Mouse (Mus musculus): ENCODE measurements at regions not wholly inside any gene's neighbourhood (a gene's known extent, or its start where the extent isn't known, plus 50 kb on each side); places are given as distances from the start of the nearest gene placed in this dataset.

GRCm38 (mm10) chr14:110276192-110276591 lies 478.8 kb downstream of the Slitrk6 start:
- H3K9me3 ChIP-seq (ENCODE audit: low read length) = peaks cover 8% of the 10 kb centered on the region
- no peak overlapping the region for H3K4me3 ChIP-seq (replicated peaks; ENCODE audit: low read length)
- no peaks in the 10 kb centered on the region for H3K27me3 ChIP-seq (ENCODE audit: insufficient read depth, low read length)
- H3K36me3 ChIP-seq (ENCODE audit: insufficient read depth, low read length) = no peaks in the 10 kb centered on the region
- no peak for TF ChIP-seq POU5F1 (IDR thresholded peaks at IDR 0.05; ENCODE audit: borderline replicate concordance, low read length)
- TF ChIP-seq NANOG (IDR thresholded peaks at IDR 0.05; ENCODE audit: borderline replicate concordance, low read length) = no peak
- TF ChIP-seq CTCF (conservative IDR thresholded peaks at IDR 0.05; ENCODE audit: low read length) = no peak
- no peaks in the 10 kb centered on the region for H3K4me1 ChIP-seq (replicated peaks; ENCODE audit: low read depth, low read length)

- Histone ChIP-seq H3K27me3 (ENCODE audit: insufficient read depth, low read length) (no peaks in the 10 kb centered on the region), H3K9me3 (ENCODE audit: low read length) (no peaks in the 10 kb centered on the region), H3K36me3 (ENCODE audit: insufficient read depth, low read length) (no peaks in the 10 kb centered on the region), H3K4me1 (replicated peaks; ENCODE audit: low read depth, low read length) (no peaks in the 10 kb centered on the region), H3K4me3 (replicated peaks; ENCODE audit: low read length) (no peak overlapping the region)
- TF ChIP-seq CTCF (conservative IDR thresholded peaks at IDR 0.05; ENCODE audit: low read length) (no peak), NANOG (IDR thresholded peaks at IDR 0.05; ENCODE audit: borderline replicate concordance, low read length) (no peak), POU5F1 (IDR thresholded peaks at IDR 0.05; ENCODE audit: borderline replicate concordance, low read length) (no peak)
These were observed 483.7 kb downstream of the Slitrk6 start for GRCm38 (mm10) chr14:110271270-110271669.

GRCm38 (mm10) chr14:110244466-110244865 lies 510.5 kb downstream of the Slitrk6 start:
- Histone ChIP-seq H3K36me3 (ENCODE audit: insufficient read depth, low read length) (no peaks in the 10 kb centered on the region), H3K27me3 (ENCODE audit: insufficient read depth, low read length) (no peaks in the 10 kb centered on the region), H3K4me3 (replicated peaks; ENCODE audit: low read length) (no peak overlapping the region), H3K4me1 (replicated peaks; ENCODE audit: low read depth, low read length) (no peaks in the 10 kb centered on the region), H3K9me3 (ENCODE audit: low read length) (no peaks in the 10 kb centered on the region)
- TF ChIP-seq CTCF (conservative IDR thresholded peaks at IDR 0.05; ENCODE audit: low read length) = no peak
- TF ChIP-seq POU5F1 (IDR thresholded peaks at IDR 0.05; ENCODE audit: borderline replicate concordance, low read length) = no peak
- TF ChIP-seq NANOG (IDR thresholded peaks at IDR 0.05; ENCODE audit: borderline replicate concordance, low read length) = no peak

- TF ChIP-seq NANOG (IDR thresholded peaks at IDR 0.05; ENCODE audit: borderline replicate concordance, low read length) (no peak), CTCF (conservative IDR thresholded peaks at IDR 0.05; ENCODE audit: low read length) (no peak), POU5F1 (IDR thresholded peaks at IDR 0.05; ENCODE audit: borderline replicate concordance, low read length) (no peak)
These were observed 511.4 kb downstream of the Slitrk6 start for GRCm38 (mm10) chr14:110243549-110243948.

GRCm38 (mm10) chr14:110238800-110239199 lies 516.1 kb downstream of the Slitrk6 start:
- H3K36me3 ChIP-seq (ENCODE audit: insufficient read depth, low read length) = no peaks in the 10 kb centered on the region
- H3K4me3 ChIP-seq (replicated peaks; ENCODE audit: low read length) = no peak overlapping the region
- no peak; the same call in 1 of the 2 replicates for TF ChIP-seq NANOG (IDR thresholded peaks at IDR 0.05; ENCODE audit: borderline replicate concordance, low read length)
- TF ChIP-seq CTCF (conservative IDR thresholded peaks at IDR 0.05; ENCODE audit: low read length) = no peak
- no peak for TF ChIP-seq POU5F1 (IDR thresholded peaks at IDR 0.05; ENCODE audit: borderline replicate concordance, low read length)
- no peaks in the 10 kb centered on the region for H3K4me1 ChIP-seq (replicated peaks; ENCODE audit: low read depth, low read length)
- H3K27me3 ChIP-seq (ENCODE audit: insufficient read depth, low read length) = no peaks in the 10 kb centered on the region
- no peaks in the 10 kb centered on the region for H3K9me3 ChIP-seq (ENCODE audit: low read length)

More at GRCm38 (mm10) chr14:110243549-110243948, 511.4 kb downstream of the Slitrk6 start:
- no peaks in the 10 kb centered on the region for H3K9me3 ChIP-seq (ENCODE audit: low read length)
- H3K36me3 ChIP-seq (ENCODE audit: insufficient read depth, low read length) = no peaks in the 10 kb centered on the region
- H3K27me3 ChIP-seq (ENCODE audit: insufficient read depth, low read length) = no peaks in the 10 kb centered on the region
- H3K4me3 ChIP-seq (replicated peaks; ENCODE audit: low read length) = no peak overlapping the region
- no peaks in the 10 kb centered on the region for H3K4me1 ChIP-seq (replicated peaks; ENCODE audit: low read depth, low read length)

GRCm38 (mm10) chr14:110224678-110225446 lies 530.1 kb downstream of the Slitrk6 start:
- Histone ChIP-seq H3K4me1 (replicated peaks; ENCODE audit: low read depth, low read length) (no peaks in the 10 kb centered on the region), H3K9me3 (ENCODE audit: low read length) (no peaks in the 10 kb centered on the region), H3K4me3 (replicated peaks; ENCODE audit: low read length) (no peak overlapping the region), H3K27me3 (ENCODE audit: insufficient read depth, low read length) (no peaks in the 10 kb centered on the region), H3K36me3 (ENCODE audit: insufficient read depth, low read length) (no peaks in the 10 kb centered on the region)
- TF ChIP-seq NANOG (IDR thresholded peaks at IDR 0.05; ENCODE audit: borderline replicate concordance, low read length) (no peak), CTCF (conservative IDR thresholded peaks at IDR 0.05; ENCODE audit: low read length) (no peak), POU5F1 (IDR thresholded peaks at IDR 0.05; ENCODE audit: borderline replicate concordance, low read length) (no peak)

GRCm38 (mm10) chr14:110190987-110191607 lies 563.9 kb downstream of the Slitrk6 start:
- TF ChIP-seq NANOG (IDR thresholded peaks at IDR 0.05; ENCODE audit: borderline replicate concordance, low read length) (no peak), POU5F1 (IDR thresholded peaks at IDR 0.05; ENCODE audit: borderline replicate concordance, low read length) (no peak), CTCF (conservative IDR thresholded peaks at IDR 0.05; ENCODE audit: low read length) (no peak)
- no peaks in the 10 kb centered on the region for H3K27me3 ChIP-seq (ENCODE audit: insufficient read depth, low read length)
- no peaks in the 10 kb centered on the region for H3K4me1 ChIP-seq (replicated peaks; ENCODE audit: low read depth, low read length)
- no peaks in the 10 kb centered on the region for H3K9me3 ChIP-seq (ENCODE audit: low read length)
- H3K36me3 ChIP-seq (ENCODE audit: insufficient read depth, low read length) = no peaks in the 10 kb centered on the region
- H3K4me3 ChIP-seq (replicated peaks; ENCODE audit: low read length) = no peak overlapping the region

- Histone ChIP-seq H3K36me3 (ENCODE audit: insufficient read depth, low read length) (no peaks in the 10 kb centered on the region), H3K4me1 (replicated peaks; ENCODE audit: low read depth, low read length) (no peaks in the 10 kb centered on the region), H3K27me3 (ENCODE audit: insufficient read depth, low read length) (no peaks in the 10 kb centered on the region), H3K4me3 (replicated peaks; ENCODE audit: low read length) (no peak overlapping the region), H3K9me3 (ENCODE audit: low read length) (no peaks in the 10 kb centered on the region)
- TF ChIP-seq POU5F1 (IDR thresholded peaks at IDR 0.05; ENCODE audit: borderline replicate concordance, low read length) = no peak
- TF ChIP-seq CTCF (conservative IDR thresholded peaks at IDR 0.05; ENCODE audit: low read length) = no peak
- TF ChIP-seq NANOG (IDR thresholded peaks at IDR 0.05; ENCODE audit: borderline replicate concordance, low read length) = no peak
These were observed 564.5 kb downstream of the Slitrk6 start for GRCm38 (mm10) chr14:110190471-110190870.

Data from E14TG2a.4 (cell line).